Mouse (Mus musculus) megakaryocyte, embryonic 14.5 days (primary cell): ENCODE measurements around the gene Dnajc16.

Experiments
- FLI1 ChIP-seq: IDR thresholded peaks from 2 replicates; pipeline ENCODE4 v1.6.1; 2012; ENCODE audit warnings: low read length, inconsistent platforms, mixed read lengths
- GATA1 ChIP-seq: IDR thresholded peaks from 3 replicates; pipeline ENCODE4 v1.6.1; 2012; ENCODE audit warnings: mixed read lengths, low read length, inconsistent platforms, borderline replicate concordance

GRCm38 (mm10) chr4:141790524-141790990, at the start of gene Dnajc16:
- TF ChIP-seq GATA1 (no peak), FLI1 (no peak)
